Mouse (Mus musculus) common myeloid progenitor, adult 5-6 weeks (primary cell): ENCODE measurements around the gene Vmn1r234. TPM values are rescaled to one million over a fixed set of nuclear protein-coding genes. Genes with fewer than 3 reads are reported as not detected.
"Not testable (repeated sequence)": the region's sequence is repeated elsewhere in the genome, so short reads cannot be mapped to it uniquely, and the experiment has no call there.

ENCODE experiments used
- ATAC-seq: replicated peaks from 2 replicates; pipeline ENCODE4 v1.8.0; 2016; ENCODE audit warnings: low read depth, mild to moderate bottlenecking, moderate TSS enrichment, inconsistent platforms; ENCODE audit not compliant: poor library complexity, severe bottlenecking
- total RNA-seq: library from RNA; stranded (forward); fragments of 200-1000, 187-1606 nt; gene quantifications from 2 replicates; pipeline ENCODE4 v1.2.3, GENCODE M21; 2017

Vmn1r234 gene
- total RNA-seq, result not detected in 2 replicates

- ATAC-seq, result no peak
Measured at GRCm38 (mm10) chr17:21225787-21226186, at the start of gene Vmn1r234. Gene Vmn1r234 (plus strand): TSS chr17:21226087.

- ATAC-seq, result not testable (repeated sequence)
Measured at GRCm38 (mm10) chr17:21211081-21211480, 14.8 kb upstream of the Vmn1r234 start.

- ATAC-seq, result peak; percentile 90
Measured at GRCm38 (mm10) chr17:21231654-21232053, 5.8 kb downstream of the Vmn1r234 start.

- no peak for ATAC-seq
Measured at GRCm38 (mm10) chr17:21256111-21256510, 30.2 kb downstream of the Vmn1r234 start, which contains the start of gene Vmn1r235. Gene Vmn1r235 (plus strand): TSS chr17:21256411.

GRCm38 (mm10) chr17:21272103-21272502, 46.2 kb downstream of the Vmn1r234 start:
- peak; percentile 90; the same call in 1 of the 2 replicates for ATAC-seq

- ATAC-seq, result no peak
Measured at GRCm38 (mm10) chr17:21282642-21283041, 56.8 kb downstream of the Vmn1r234 start, which contains the start of gene Vmn1r236. Gene Vmn1r236 (plus strand): TSS chr17:21282942.

GRCm38 (mm10) chr17:21284395-21284794, 58.5 kb downstream of the Vmn1r234 start:
- ATAC-seq, result no peak

Other genes with a start within 250 kb of the Vmn1r234 start
- gene Vmn1r233, start 229.6 kb upstream of the Vmn1r234 start, total RNA-seq, result not detected in 2 replicates
- gene Zfp160, start 217.2 kb upstream of the Vmn1r234 start, total RNA-seq, result 26.6 and 31.7 TPM in 2 replicates
- gene Vmn1r235, start 30.3 kb downstream of the Vmn1r234 start, total RNA-seq, result not detected in 2 replicates
- not detected in 2 replicates for gene Vmn1r236, start 56.9 kb downstream of the Vmn1r234 start, total RNA-seq
- gene Vmn1r237, start 85.8 kb downstream of the Vmn1r234 start, total RNA-seq, result not detected in 2 replicates
- gene Zfp677, start 157.7 kb downstream of the Vmn1r234 start, total RNA-seq, result 13.7 and 16.6 TPM in 2 replicates
- gene Zfp54, start 197.1 kb downstream of the Vmn1r234 start, total RNA-seq, result 5.9 and 6.3 TPM in 2 replicates
- gene Zfp51, start 224.3 kb downstream of the Vmn1r234 start, total RNA-seq, result 14.8 and 15.7 TPM in 2 replicates